Mouse (Mus musculus) embryonic fibroblast, embryonic 13.5 days (primary cell): ENCODE results near the gene Gpx5. TPM values are rescaled to one million over a fixed set of nuclear protein-coding genes. Genes with fewer than 3 reads are reported as not detected.

ENCODE experiments used
- H3K27ac ChIP-seq: 2 replicates; pipeline ENCODE4 v1.5.1; 2012; ENCODE audit warnings: low read length, control low read depth, inconsistent platforms; ENCODE audit not compliant: insufficient read depth
- H3K4me1 ChIP-seq: 2 replicates; pipeline ENCODE4 v1.6.1; 2011; ENCODE audit warnings: low read length; ENCODE audit not compliant: control insufficient read depth, insufficient read depth
- H3K4me3 ChIP-seq: 2 replicates; pipeline ENCODE4 v1.5.1; 2011; ENCODE audit warnings: mild to moderate bottlenecking, control low read depth, low read length; ENCODE audit not compliant: insufficient read depth
- CTCF ChIP-seq: IDR thresholded peaks from 2 replicates; pipeline ENCODE4 v1.5.1; 2011; ENCODE audit warnings: mild to moderate bottlenecking, control low read depth, low read length, moderate library complexity, borderline replicate concordance; ENCODE audit not compliant: insufficient read depth
- POLR2A ChIP-seq: IDR thresholded peaks from 2 replicates; pipeline ENCODE4 v1.6.1; 2011; ENCODE audit warnings: low read depth, mild to moderate bottlenecking, control low read depth, low read length, moderate library complexity
- polyA plus RNA-seq: library from polyadenylated mRNA; stranded (reverse); fragments of >200 nt; gene quantifications from 2 replicates; pipeline ENCODE4 v1.2.4, GENCODE M21; 2011; ENCODE audit warnings: low read depth; ENCODE audit not compliant: missing spikeins, insufficient read length

Gene Gpx5
- not detected in 2 replicates for polyA plus RNA-seq

DNA sequence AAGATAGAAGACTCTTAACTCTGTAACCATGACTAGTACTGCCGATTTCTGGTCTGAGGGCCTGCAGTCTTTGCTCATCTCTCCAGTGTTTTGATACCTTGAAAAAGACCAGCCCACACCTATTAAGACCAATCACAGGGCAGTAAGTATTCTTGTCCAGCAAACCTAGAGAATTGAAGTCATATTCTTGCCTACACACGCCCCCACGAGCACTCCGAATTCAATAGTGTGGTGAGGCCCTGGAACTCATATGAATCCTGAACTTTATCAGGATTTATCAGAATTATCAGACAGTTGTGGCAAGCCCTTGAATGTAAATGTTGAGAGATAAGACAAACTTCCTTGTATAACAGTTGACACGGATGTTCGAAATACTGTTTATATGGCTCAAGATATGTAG is at the start of gene Gpx5:
Gene Gpx5 (minus strand): TSS at position 101 of the 400 bp plus-strand sequence.
- H3K27ac ChIP-seq = no peak within 1 kb of the TSS
- no peaks in the 10 kb centered on the region for H3K4me1 ChIP-seq
- no peak for TF ChIP-seq POLR2A
- TF ChIP-seq CTCF = no peak
- H3K4me3 ChIP-seq = no peak within 1 kb of the TSS

DNA sequence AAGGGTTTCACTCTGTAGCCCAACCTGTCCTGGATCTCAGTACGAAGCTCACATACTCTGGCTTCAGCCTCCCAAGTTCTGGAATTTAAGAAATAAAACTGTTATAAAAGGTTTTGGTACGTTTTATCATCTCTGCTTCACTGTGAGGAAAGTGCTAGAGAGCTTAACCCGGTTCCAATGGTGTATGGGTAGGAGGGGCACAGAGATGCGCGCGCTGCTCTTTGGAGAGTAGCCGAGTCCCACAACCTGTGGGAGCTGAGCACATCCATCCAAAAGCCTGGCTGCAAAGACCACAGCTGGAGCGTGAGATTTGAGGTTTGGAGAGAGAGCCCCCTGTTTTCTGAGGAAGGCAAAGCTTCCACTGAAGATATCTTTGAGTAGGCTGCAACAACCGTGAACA is 34.9 kb upstream of the Gpx5 start:
- TF ChIP-seq POLR2A (no peak), CTCF (no peak)
- Histone ChIP-seq H3K4me3 (peak overlapping the region; percentile 83), H3K4me1 (no peaks in the 10 kb centered on the region), H3K27ac (no peak overlapping the region)

DNA sequence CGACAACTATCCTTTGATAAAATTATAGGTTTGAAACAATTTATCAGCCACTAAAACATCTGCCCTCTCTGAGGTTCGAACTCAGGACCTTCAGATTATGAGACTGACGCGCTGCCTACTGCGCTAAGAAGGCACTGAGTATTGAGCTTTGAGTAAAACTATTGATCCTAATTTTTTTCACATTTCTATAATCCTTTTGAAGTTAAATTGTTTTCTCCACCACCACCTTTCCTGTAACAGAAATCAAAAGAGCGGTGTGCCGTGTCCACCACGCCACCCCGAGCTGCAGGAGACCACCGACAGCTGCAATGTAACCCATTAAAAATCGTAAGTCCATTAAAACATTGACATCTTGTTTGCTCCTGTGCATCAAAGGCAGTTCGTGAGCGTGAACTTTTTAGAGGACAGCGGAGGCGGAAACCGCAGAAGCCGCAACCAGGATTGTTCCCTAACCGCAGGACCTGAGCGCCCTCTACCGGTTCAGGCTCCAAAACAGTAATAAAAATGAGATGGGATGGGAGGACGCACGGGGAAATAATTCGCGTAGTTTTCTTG is 34.2 kb upstream of the Gpx5 start:
- no peaks in the 10 kb centered on the region for H3K4me1 ChIP-seq
- H3K27ac ChIP-seq = no peak overlapping the region
- peak overlapping the region; percentile 83 for H3K4me3 ChIP-seq
- TF ChIP-seq CTCF (peak; percentile 43; the same call in 1 of the 2 replicates), POLR2A (no peak)

DNA sequence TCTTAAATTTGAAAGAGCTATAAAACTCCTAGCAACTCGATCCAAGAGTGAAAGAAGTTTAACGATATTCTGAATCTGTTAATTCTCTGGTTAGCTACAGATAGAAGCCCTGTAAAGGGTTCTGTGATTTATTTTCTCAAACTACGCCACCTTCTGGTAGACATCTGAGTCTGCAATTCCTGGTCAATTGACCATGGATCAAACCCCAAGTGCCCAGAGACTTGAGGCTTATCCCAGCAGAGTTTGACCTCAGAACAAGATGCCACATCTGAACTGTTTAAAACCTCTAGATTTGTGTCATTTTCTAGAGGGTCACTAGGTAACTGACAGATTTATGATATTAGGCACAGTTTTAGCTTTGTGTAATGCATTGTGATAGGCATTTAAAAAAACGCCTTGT is 33.7 kb upstream of the Gpx5 start:
- no peaks in the 10 kb centered on the region for H3K4me1 ChIP-seq
- no peak overlapping the region for H3K27ac ChIP-seq
- TF ChIP-seq CTCF (no peak), POLR2A (no peak)
- H3K4me3 ChIP-seq = no peak overlapping the region

DNA sequence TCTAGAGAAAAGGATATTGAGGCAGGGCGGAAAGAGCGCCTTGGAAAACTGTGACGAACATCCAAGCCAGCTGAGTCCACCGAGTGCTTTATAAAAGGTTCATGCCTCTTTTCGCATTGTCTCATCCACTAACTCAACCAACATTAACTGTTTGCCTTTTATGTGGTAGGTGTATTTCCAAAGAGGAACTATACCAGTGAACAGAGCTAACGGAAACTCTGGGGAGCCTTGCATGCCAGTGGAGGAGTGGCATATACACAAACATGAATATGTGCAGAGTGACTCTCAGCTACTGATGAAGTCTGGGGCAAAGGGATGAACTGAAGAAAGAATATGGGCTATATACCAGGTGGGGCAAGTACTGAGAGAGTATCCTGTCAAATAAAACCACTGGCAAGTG is 30.9 kb upstream of the Gpx5 start:
- Histone ChIP-seq H3K4me3 (0 out of 2 replicates have a peak overlapping the region, but pooled peaks have one; percentile 12), H3K27ac (no peak overlapping the region), H3K4me1 (no peaks in the 10 kb centered on the region)
- no peak for TF ChIP-seq CTCF
- no peak for TF ChIP-seq POLR2A

DNA sequence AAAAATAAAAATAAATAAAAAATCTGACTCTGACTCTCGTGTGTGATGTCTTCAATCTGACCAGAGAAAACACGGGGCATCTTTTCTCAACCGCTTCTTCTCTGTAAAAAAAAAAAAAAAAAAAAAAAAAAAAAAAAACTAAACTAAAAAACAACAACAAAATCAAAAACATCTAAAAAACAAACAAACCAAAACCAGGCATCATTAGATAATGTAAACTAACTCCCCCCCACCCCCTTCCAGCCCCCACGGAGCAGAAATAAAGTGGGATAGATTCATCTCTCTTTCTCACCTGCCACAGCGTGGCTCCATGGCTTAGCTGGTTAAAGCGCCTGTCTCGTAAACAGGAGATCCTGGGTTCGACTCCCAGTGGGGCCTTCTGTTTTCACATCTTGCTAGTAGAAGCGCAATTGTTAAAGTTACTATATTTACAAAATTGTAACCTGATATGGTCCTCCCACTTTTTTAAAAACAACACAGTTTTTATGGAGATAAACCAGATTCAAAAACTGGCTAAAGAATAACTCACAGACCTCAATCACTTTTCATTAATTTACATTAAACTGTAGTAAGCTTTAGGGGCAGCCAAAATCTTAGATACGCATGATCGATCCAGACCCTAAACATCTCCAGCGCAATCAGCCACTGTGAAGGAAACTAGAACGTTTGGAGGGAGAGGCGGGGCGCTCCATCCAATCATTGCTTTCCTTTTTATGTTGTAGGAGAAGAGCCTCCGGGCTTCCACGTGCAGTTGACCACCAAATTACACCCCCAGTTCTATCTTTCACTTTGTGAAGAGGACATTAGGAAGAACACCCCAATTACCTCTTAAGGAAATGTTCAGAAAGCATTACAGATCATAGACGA is 30.2 kb upstream of the Gpx5 start:
- Histone ChIP-seq H3K4me3 (peak overlapping the region; percentile 63), H3K4me1 (no peaks in the 10 kb centered on the region), H3K27ac (no peak overlapping the region)
- TF ChIP-seq POLR2A (no peak), CTCF (no peak)

DNA sequence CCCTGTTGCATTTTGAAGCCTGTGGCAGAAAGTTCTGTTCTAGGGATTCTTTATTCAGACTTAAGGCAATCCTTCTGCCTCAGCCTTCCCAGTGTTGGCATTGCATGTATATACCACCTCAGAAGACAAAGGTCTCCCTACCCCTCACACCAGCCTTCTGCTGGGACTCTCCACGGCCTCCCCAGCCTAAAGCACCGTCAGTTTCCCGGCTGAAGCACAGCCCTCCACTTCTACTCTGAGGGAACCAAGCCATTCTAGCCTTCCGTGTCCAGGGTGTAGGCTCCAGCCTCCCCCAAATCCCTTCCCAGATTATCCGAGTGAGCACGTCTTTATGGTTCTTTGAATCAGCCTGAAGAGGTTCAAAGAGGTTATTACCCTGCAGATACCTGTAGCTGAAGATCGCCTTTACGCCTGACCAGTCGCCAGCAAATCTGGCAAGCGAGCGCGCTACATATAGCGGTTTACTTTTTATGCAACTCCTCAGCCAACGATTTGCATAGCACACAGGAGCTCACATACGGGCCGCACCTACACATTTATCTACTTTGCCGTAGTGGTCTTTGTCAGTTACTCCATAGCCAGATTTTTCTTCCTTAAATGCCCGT is 29.5 kb upstream of the Gpx5 start:
- no peak overlapping the region for H3K27ac ChIP-seq
- H3K4me1 ChIP-seq = no peaks in the 10 kb centered on the region
- peak overlapping the region; percentile 63 for H3K4me3 ChIP-seq
- TF ChIP-seq CTCF (no peak), POLR2A (no peak)

DNA sequence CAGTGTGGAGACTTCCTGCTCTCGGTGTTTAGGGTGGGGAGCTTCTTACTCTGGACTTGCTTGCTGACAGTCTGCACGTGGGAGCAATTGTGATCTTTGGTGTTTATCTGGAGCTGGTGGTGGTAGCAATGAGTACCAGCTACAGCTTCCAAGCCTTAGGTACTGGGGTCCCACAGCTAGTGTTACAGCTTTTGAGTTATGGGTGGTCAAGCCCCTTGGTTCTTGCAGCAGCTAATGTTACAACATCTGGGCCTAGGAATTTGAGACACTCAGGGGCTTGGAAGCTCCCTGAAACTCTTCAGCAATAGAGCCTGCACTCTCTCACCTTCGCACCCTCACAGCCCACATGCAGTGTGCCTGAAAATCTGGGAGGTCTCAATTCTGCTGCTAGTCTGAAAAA is 27.7 kb upstream of the Gpx5 start:
- TF ChIP-seq POLR2A (no peak), CTCF (no peak)
- Histone ChIP-seq H3K4me1 (no peaks in the 10 kb centered on the region), H3K4me3 (no peak overlapping the region), H3K27ac (no peak overlapping the region)

DNA sequence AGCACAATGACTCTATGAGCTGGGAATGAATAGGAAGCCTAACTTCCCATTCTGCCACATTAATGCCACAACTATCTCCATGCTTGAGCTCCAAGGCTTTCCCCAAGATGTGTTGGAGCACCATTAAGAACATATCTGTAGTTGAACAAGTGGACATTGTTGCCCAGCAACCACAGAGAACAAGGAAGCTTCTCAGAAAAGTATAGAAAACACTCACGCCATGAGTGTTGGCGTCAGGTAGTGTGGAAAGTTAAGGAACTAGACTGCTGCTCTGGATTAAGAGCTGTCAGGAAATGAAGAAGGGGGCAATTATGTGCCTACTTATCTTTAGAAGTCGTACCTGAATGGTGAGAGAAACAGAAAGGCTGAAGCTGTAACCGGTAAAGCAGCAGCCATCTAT is 21.4 kb upstream of the Gpx5 start:
- Histone ChIP-seq H3K4me1 (no peaks in the 10 kb centered on the region), H3K4me3 (no peak overlapping the region), H3K27ac (no peak overlapping the region)
- TF ChIP-seq CTCF (no peak), POLR2A (no peak)

DNA sequence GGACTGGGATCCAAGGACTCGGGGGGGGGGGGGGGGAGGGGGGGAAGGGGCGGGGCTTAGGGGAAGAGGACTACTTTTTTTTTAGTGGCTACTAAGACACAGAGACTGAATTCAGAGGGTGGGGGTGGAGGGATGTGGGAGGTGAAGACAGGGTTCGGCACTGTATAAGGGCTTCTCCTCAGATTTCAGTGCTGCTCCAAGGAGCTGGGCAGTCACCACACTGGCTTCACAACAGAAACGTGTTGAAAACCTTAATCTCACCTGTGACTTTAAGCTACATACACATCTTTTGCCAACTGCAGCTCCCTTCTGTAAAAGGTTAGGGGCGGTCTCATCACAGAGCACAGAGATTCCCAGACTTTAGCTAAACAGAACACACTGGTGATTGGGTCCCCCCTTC is 20.3 kb upstream of the Gpx5 start:
- Histone ChIP-seq H3K4me3 (no peak overlapping the region), H3K27ac (no peak overlapping the region), H3K4me1 (no peaks in the 10 kb centered on the region)
- TF ChIP-seq POLR2A (no peak), CTCF (no peak)

DNA sequence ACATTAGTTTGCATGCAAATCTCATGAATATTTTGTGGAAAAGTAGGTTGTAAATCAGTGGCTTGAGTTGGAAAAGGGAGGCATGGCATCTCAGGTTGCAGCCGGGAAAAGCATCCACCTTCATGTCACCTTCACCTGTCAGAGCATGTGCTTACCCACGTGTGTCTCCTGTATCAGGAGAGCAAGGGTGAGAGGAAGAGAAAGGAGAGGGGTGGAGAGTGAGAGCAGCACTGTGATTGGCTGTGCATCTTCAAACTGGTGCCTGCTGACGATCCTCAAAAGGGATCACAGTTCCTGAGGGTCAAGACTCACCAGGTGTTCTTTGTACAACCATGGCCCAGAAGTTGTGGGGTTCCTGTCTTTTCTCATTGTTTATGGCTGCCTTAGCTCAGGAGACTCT is 19.4 kb upstream of the Gpx5 start, which contains the start of gene Gpx6:
Gene Gpx6 (plus strand): TSS at position 200 of the 400 bp plus-strand sequence.
- H3K4me1 ChIP-seq = no peaks in the 10 kb centered on the region
- H3K4me3 ChIP-seq = no peak within 1 kb of the TSS
- no peak for TF ChIP-seq CTCF
- no peak within 1 kb of the TSS for H3K27ac ChIP-seq
